Mouse (Mus musculus): ENCODE measurements around the gene Fbxl19.

DNA sequence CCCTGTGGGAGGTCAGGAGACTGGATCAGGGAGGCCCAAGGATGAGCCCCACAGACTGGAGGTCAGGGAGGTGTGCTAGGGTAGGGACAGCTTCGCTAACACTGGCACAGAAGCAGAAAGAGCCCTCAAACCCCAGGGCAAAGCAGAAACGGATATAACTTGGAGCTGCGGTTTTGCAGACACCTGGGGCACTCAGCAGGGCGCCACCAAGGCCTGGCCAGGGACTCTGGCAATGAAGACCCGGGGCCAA is 36.5 kb upstream of the Fbxl19 start:
- TF ChIP-seq EP300 (IDR thresholded peaks at IDR 0.05; ENCODE audit: low read depth) (no peak), CTCF (IDR thresholded peaks at IDR 0.05; ENCODE audit: low read depth) (no peak)
